Mouse (Mus musculus): ENCODE data around the gene Zfp346. TPM values are rescaled to one million over a fixed set of nuclear protein-coding genes. Genes with fewer than 3 reads are reported as not detected.

Gene Zfp346
- polyA plus RNA-seq, 1 experiment from 2014 or later: 29.5 TPM

GRCm38 (mm10) chr13:55177903-55178496, 72.9 kb downstream of the Zfp346 start:
- Histone ChIP-seq H3K9ac (ENCODE audit: low read depth, low read length) (no peak overlapping the region), H3K27ac (ENCODE audit: low read length) (no peak overlapping the region), H3K27me3 (ENCODE audit: control insufficient read depth, insufficient read depth, low read depth, low read length) (no peaks in the 10 kb centered on the region), H3K36me3 (ENCODE audit: control insufficient read depth, insufficient read depth, low read length) (no peaks in the 10 kb centered on the region), H3K4me3 (ENCODE audit: low read depth, low read length) (no peak overlapping the region), H3K4me1 (ENCODE audit: control insufficient read depth, insufficient read depth, low read length) (no peaks in the 10 kb centered on the region), H3K4me2 (ENCODE audit: low read length) (no peak overlapping the region), H3K9me3 (replicated peaks; ENCODE audit: control insufficient read depth, low read length, poor library complexity, severe bottlenecking) (no peaks in the 10 kb centered on the region)
- 65% methylated on average over 4 of the region's 4 CpGs for WGBS
- no peak for ATAC-seq

- Histone ChIP-seq H3K4me1 (ENCODE audit: control insufficient read depth, insufficient read depth, low read length) (no peaks in the 10 kb centered on the region), H3K27me3 (ENCODE audit: control insufficient read depth, insufficient read depth, low read depth, low read length) (no peaks in the 10 kb centered on the region), H3K9ac (ENCODE audit: low read depth, low read length) (no peak overlapping the region), H3K9me3 (replicated peaks; ENCODE audit: control insufficient read depth, low read length, poor library complexity, severe bottlenecking) (no peaks in the 10 kb centered on the region), H3K36me3 (ENCODE audit: control insufficient read depth, insufficient read depth, low read length) (no peaks in the 10 kb centered on the region), H3K4me2 (ENCODE audit: low read length) (no peak overlapping the region), H3K4me3 (ENCODE audit: low read depth, low read length) (no peak overlapping the region), H3K27ac (ENCODE audit: low read length) (no peak overlapping the region)
- ATAC-seq: 0 out of 2 replicates have a peak, but pooled peaks have one; percentile 22
- 33% methylated on average over 2 of the region's 2 CpGs for WGBS
These were observed 73.4 kb downstream of the Zfp346 start for GRCm38 (mm10) chr13:55178556-55178955.

DNA sequence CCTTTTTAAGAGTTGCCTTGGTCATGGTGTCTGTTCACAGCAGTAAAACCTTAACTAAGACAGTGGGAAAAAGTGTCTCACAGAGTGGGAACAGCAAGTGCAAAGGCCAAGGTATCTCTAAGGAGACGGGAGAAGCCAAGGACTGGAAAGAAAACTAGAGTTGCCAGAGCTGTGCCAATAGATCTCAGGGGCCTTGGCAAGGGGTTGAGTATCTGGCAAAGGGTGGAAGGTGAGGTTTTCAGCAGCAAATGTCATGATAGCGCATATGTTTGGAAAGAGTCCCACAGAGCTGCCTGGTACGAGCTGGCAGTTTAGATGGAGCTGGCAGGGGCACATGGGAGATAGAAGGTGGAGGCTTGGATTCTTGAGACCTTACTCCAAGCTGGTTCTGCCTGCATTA, 74.5 kb downstream of the Zfp346 start:
- no peaks in the 10 kb centered on the region for H3K9me3 ChIP-seq (replicated peaks; ENCODE audit: control insufficient read depth, low read length, poor library complexity, severe bottlenecking)
- no peaks in the 10 kb centered on the region for H3K27me3 ChIP-seq (ENCODE audit: control insufficient read depth, insufficient read depth, low read depth, low read length)
- no peak overlapping the region for H3K27ac ChIP-seq (ENCODE audit: low read length)
- no peak overlapping the region for H3K4me2 ChIP-seq (ENCODE audit: low read length)
- no peak overlapping the region for H3K9ac ChIP-seq (ENCODE audit: low read depth, low read length)
- H3K4me3 ChIP-seq (ENCODE audit: low read depth, low read length): no peak overlapping the region
- no peaks in the 10 kb centered on the region for H3K36me3 ChIP-seq (ENCODE audit: control insufficient read depth, insufficient read depth, low read length)
- no peak for ATAC-seq
- WGBS: 97% methylated on average over 3 of the region's 3 CpGs
- no peaks in the 10 kb centered on the region for H3K4me1 ChIP-seq (ENCODE audit: control insufficient read depth, insufficient read depth, low read length)

DNA sequence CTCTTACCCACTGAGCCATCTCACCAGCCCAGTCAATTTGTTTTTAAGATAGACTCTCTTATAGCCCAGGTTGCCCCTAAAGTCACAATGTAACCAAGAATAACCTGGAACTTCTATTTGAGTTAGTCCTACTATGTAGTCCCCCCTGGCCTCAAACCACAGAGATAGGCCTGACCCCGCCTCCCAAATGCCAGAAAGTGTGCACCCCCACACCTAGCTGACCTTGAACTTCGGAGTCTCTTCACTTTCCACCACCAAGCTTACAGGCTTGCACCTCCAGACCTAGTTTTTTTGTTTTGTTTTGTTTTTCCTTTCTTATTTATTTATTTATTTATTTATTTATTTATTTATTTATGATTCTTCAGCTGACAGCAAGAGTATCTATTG, 76.7 kb downstream of the Zfp346 start:
- Histone ChIP-seq H3K4me2 (ENCODE audit: low read length) (peak overlapping the region; percentile 32), H3K9ac (ENCODE audit: low read depth, low read length) (no peak overlapping the region), H3K27me3 (ENCODE audit: control insufficient read depth, insufficient read depth, low read depth, low read length) (no peaks in the 10 kb centered on the region), H3K4me1 (ENCODE audit: control insufficient read depth, insufficient read depth, low read length) (no peaks in the 10 kb centered on the region), H3K36me3 (ENCODE audit: control insufficient read depth, insufficient read depth, low read length) (no peaks in the 10 kb centered on the region), H3K27ac (ENCODE audit: low read length) (no peak overlapping the region), H3K9me3 (replicated peaks; ENCODE audit: control insufficient read depth, low read length, poor library complexity, severe bottlenecking) (no peaks in the 10 kb centered on the region), H3K4me3 (ENCODE audit: low read depth, low read length) (peak overlapping the region; percentile 26; the same call in 1 of the 2 replicates)
- WGBS: 66% methylated on average over 2 of the region's 2 CpGs
- ATAC-seq: 0 out of 2 replicates have a peak, but pooled peaks have one; percentile 37

- H3K36me3 ChIP-seq (ENCODE audit: control insufficient read depth, insufficient read depth, low read length): no peaks in the 10 kb centered on the region
- no peaks in the 10 kb centered on the region for H3K27me3 ChIP-seq (ENCODE audit: control insufficient read depth, insufficient read depth, low read depth, low read length)
- WGBS: 2% methylated on average over 23 of the region's 23 CpGs
- peak; percentile 82 for ATAC-seq
- peak overlapping the region; percentile 26 for H3K4me3 ChIP-seq (ENCODE audit: low read depth, low read length)
- peak overlapping the region; percentile 80 for H3K27ac ChIP-seq (ENCODE audit: low read length)
- H3K4me1 ChIP-seq (ENCODE audit: control insufficient read depth, insufficient read depth, low read length): no peaks in the 10 kb centered on the region
- peak overlapping the region; percentile 21; the same call in 1 of the 2 replicates for H3K9ac ChIP-seq (ENCODE audit: low read depth, low read length)
- H3K4me2 ChIP-seq (ENCODE audit: low read length): peak overlapping the region; percentile 32
- H3K9me3 ChIP-seq (replicated peaks; ENCODE audit: control insufficient read depth, low read length, poor library complexity, severe bottlenecking): no peaks in the 10 kb centered on the region
These were observed 77.2 kb downstream of the Zfp346 start for GRCm38 (mm10) chr13:55182173-55182894.

- no peak overlapping the region for H3K4me3 ChIP-seq (ENCODE audit: low read depth, low read length)
- H3K36me3 ChIP-seq (ENCODE audit: control insufficient read depth, insufficient read depth, low read length): no peaks in the 10 kb centered on the region
- no peak overlapping the region for H3K4me2 ChIP-seq (ENCODE audit: low read length)
- H3K9ac ChIP-seq (ENCODE audit: low read depth, low read length): no peak overlapping the region
- ATAC-seq: no peak
- H3K9me3 ChIP-seq (replicated peaks; ENCODE audit: control insufficient read depth, low read length, poor library complexity, severe bottlenecking): no peaks in the 10 kb centered on the region
- H3K27me3 ChIP-seq (ENCODE audit: control insufficient read depth, insufficient read depth, low read depth, low read length): no peaks in the 10 kb centered on the region
- H3K4me1 ChIP-seq (ENCODE audit: control insufficient read depth, insufficient read depth, low read length): no peaks in the 10 kb centered on the region
- WGBS: 85% methylated on average over 6 of the region's 6 CpGs
- H3K27ac ChIP-seq (ENCODE audit: low read length): no peak overlapping the region
These were observed 78.3 kb downstream of the Zfp346 start for GRCm38 (mm10) chr13:55183382-55183781.

Other genes with a start within 250 kb of the Zfp346 start
- gene Unc5a, start 155.9 kb upstream of the Zfp346 start, polyA plus RNA-seq (2015; fragmentation: Nextera tagmentation; extraction: Ambion mirVana): 14.1 and 16.3 TPM in 2 replicates
- gene Hk3, start 83.9 kb upstream of the Zfp346 start, polyA plus RNA-seq (2015; fragmentation: Nextera tagmentation; extraction: Ambion mirVana): 0.57 and 0.77 TPM in 2 replicates
- 20.3 and 20.8 TPM in 2 replicates for gene Uimc1, start 5.0 kb upstream of the Zfp346 start, polyA plus RNA-seq (2015; fragmentation: Nextera tagmentation; extraction: Ambion mirVana)
- not detected in 2 replicates for gene Gm17617, start 28.2 kb downstream of the Zfp346 start, polyA plus RNA-seq (2015; fragmentation: Nextera tagmentation; extraction: Ambion mirVana)
- 0.60 and 0.82 TPM in 2 replicates for gene Fgfr4, start 47.3 kb downstream of the Zfp346 start, polyA plus RNA-seq (2015; fragmentation: Nextera tagmentation; extraction: Ambion mirVana)
- gene Nsd1, start 104.5 kb downstream of the Zfp346 start, polyA plus RNA-seq (2015; fragmentation: Nextera tagmentation; extraction: Ambion mirVana): 45.2 and 54.8 TPM in 2 replicates
- gene Prelid1, start 215.2 kb downstream of the Zfp346 start, polyA plus RNA-seq (2015; fragmentation: Nextera tagmentation; extraction: Ambion mirVana): 319 and 320 TPM in 2 replicates
- 91.0 and 92.2 TPM in 2 replicates for gene Rab24, start 216.6 kb downstream of the Zfp346 start, polyA plus RNA-seq (2015; fragmentation: Nextera tagmentation; extraction: Ambion mirVana)
- 6.9 and 7.9 TPM in 2 replicates for gene Mxd3, start 224.5 kb downstream of the Zfp346 start, polyA plus RNA-seq (2015; fragmentation: Nextera tagmentation; extraction: Ambion mirVana)